Mouse (Mus musculus) Muller cell, postnatal 12 days (primary cell): ENCODE data around the gene Adk.
A peak's percentile ranks its signal among the peaks of the same experiment; 100 is the strongest.

Source experiments
- DNase-seq: peaks from one replicate; pipeline ENCODE4 v3.0.0-alpha.2; 2015; ENCODE audit errors: inconsistent ontology term

Gene Adk

GRCm38 (mm10) chr14:21166114-21166513 is 113.7 kb downstream of the Adk start:
- DNase-seq, result no peak

- no peak for DNase-seq
These were observed 121.8 kb downstream of the Adk start for GRCm38 (mm10) chr14:21173973-21174745.

- DNase-seq, result no peak
These were observed 122.4 kb downstream of the Adk start for GRCm38 (mm10) chr14:21174804-21175203.

GRCm38 (mm10) chr14:21177781-21178180 is 125.4 kb downstream of the Adk start:
- no peak for DNase-seq

GRCm38 (mm10) chr14:21178356-21178755 is 126.0 kb downstream of the Adk start:
- DNase-seq, result no peak

- no peak for DNase-seq
These were observed 128.7 kb downstream of the Adk start for GRCm38 (mm10) chr14:21181053-21181452.

- DNase-seq, result peak; percentile 2
These were observed 139.6 kb downstream of the Adk start for GRCm38 (mm10) chr14:21191966-21192365.

- no peak for DNase-seq
These were observed 140.4 kb downstream of the Adk start for GRCm38 (mm10) chr14:21192749-21193148.

GRCm38 (mm10) chr14:21194336-21194735 is 142.0 kb downstream of the Adk start:
- DNase-seq, result peak; percentile 4

GRCm38 (mm10) chr14:21200850-21201249 is 148.5 kb downstream of the Adk start:
- no peak for DNase-seq

- no peak for DNase-seq
These were observed 154.1 kb downstream of the Adk start for GRCm38 (mm10) chr14:21206472-21206871.

- no peak for DNase-seq
These were observed 169.3 kb downstream of the Adk start for GRCm38 (mm10) chr14:21221574-21222138.

GRCm38 (mm10) chr14:21222206-21222605 is 169.8 kb downstream of the Adk start:
- no peak for DNase-seq

GRCm38 (mm10) chr14:21223456-21223855 is 171.1 kb downstream of the Adk start:
- DNase-seq, result no peak

GRCm38 (mm10) chr14:21223971-21224635 is 171.7 kb downstream of the Adk start:
- DNase-seq, result no peak

- DNase-seq, result no peak
These were observed 184.7 kb downstream of the Adk start for GRCm38 (mm10) chr14:21237051-21237450.

GRCm38 (mm10) chr14:21241105-21241504 is 188.7 kb downstream of the Adk start:
- DNase-seq, result no peak

- peak; percentile 23 for DNase-seq
These were observed 199.0 kb downstream of the Adk start for GRCm38 (mm10) chr14:21251386-21251785.

GRCm38 (mm10) chr14:21252326-21252886 is 200.0 kb downstream of the Adk start:
- DNase-seq, result peak; percentile 88

- peak; percentile 39 for DNase-seq
These were observed 201.1 kb downstream of the Adk start for GRCm38 (mm10) chr14:21253321-21253992.

GRCm38 (mm10) chr14:21253993-21254339 is 201.6 kb downstream of the Adk start:
- DNase-seq, result peak; percentile 15

GRCm38 (mm10) chr14:21268229-21268628 is 215.9 kb downstream of the Adk start:
- DNase-seq, result no peak
